Mouse (Mus musculus): ENCODE data around the gene Frs2. TPM values are rescaled to one million over a fixed set of nuclear protein-coding genes. Genes with fewer than 3 reads are reported as not detected.

The Frs2 gene
- polyA plus RNA-seq, 1 experiment from 2014 or later = 23.5 TPM

DNA sequence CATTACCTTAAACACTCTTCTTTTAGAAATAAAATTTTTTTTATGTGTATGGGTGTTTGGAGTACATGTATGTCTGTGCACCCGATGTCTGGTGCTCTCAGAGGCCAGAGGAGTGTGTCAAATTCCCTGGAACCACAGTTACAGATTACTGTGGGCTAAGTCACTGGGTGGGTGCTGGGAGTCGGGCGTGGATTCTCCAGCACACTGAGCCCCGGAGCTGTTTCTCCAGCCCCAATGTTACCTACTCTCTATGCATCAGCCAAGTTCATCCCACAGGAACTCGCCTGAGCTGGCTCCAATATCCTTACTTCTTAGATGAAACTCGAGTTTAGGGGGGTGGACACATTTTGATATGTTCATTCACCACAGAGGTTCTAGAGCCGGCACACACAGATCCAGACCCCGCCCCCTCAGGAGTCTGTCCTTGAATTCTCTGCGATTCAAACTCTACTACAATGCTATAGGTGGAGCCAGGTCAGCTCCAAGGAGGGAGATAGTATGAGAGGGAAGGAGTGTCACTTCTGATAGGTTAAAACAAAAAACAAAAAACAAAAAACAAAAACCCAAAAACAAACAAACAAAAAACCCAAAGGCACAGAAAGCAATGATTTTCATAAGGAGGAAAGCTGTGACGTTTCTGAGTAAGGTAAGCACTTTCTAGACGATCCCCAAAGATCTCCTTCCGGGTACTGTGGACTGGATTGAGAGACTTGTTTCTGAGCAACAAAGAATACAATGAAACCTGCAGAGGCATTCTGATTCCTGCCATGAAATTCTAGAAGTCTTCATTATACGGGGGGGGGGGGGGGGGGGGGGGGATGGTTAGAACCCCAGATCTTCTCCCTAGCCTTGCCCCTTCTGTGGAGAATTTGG, 25.5 kb upstream of the Frs2 start:
- no peak overlapping the region for H3K27ac ChIP-seq (ENCODE audit: low read depth, low read length)
- ATAC-seq (replicated peaks; ENCODE audit: low FRiP score) (peak; percentile 75), DNase-seq (ENCODE audit: low spot score) (no peak)
- no peaks in the 10 kb centered on the region for H3K27me3 ChIP-seq (replicated peaks; ENCODE audit: control insufficient read depth, insufficient read depth, low read length)
- H3K4me2 ChIP-seq = peak overlapping the region; percentile 50
- 44% methylated on average over 12 of the region's 13 CpGs for WGBS
- no peak overlapping the region for H3K9ac ChIP-seq (ENCODE audit: low read depth, low read length)
- no peaks in the 10 kb centered on the region for H3K9me3 ChIP-seq (ENCODE audit: control insufficient read depth, low read length)
- peaks cover 10% of the 10 kb centered on the region; the same call in 1 of the 2 replicates for H3K4me1 ChIP-seq (replicated peaks; ENCODE audit: control insufficient read depth, insufficient read depth, low read length)
- H3K36me3 ChIP-seq (ENCODE audit: control insufficient read depth, insufficient read depth, low read length) = no peaks in the 10 kb centered on the region
- H3K4me3 ChIP-seq (ENCODE audit: low read depth, low read length) = no peak overlapping the region

- H3K27ac ChIP-seq (ENCODE audit: low read depth, low read length) = no peak overlapping the region
- DNase-seq (ENCODE audit: low spot score) (no peak), ATAC-seq (replicated peaks; ENCODE audit: low FRiP score) (no peak)
- 93% methylated on average over 1 of the region's 1 CpGs for WGBS
- H3K4me3 ChIP-seq (ENCODE audit: low read depth, low read length) = no peak overlapping the region
- H3K9me3 ChIP-seq (ENCODE audit: control insufficient read depth, low read length) = no peaks in the 10 kb centered on the region
- H3K27me3 ChIP-seq (replicated peaks; ENCODE audit: control insufficient read depth, insufficient read depth, low read length) = no peaks in the 10 kb centered on the region
- peaks cover 10% of the 10 kb centered on the region; the same call in 1 of the 2 replicates for H3K4me1 ChIP-seq (replicated peaks; ENCODE audit: control insufficient read depth, insufficient read depth, low read length)
- H3K36me3 ChIP-seq (ENCODE audit: control insufficient read depth, insufficient read depth, low read length) = no peaks in the 10 kb centered on the region
- no peak overlapping the region for H3K4me2 ChIP-seq
- no peak overlapping the region for H3K9ac ChIP-seq (ENCODE audit: low read depth, low read length)
Measured at GRCm38 (mm10) chr10:117173111-117173510, 24.8 kb upstream of the Frs2 start.

DNA sequence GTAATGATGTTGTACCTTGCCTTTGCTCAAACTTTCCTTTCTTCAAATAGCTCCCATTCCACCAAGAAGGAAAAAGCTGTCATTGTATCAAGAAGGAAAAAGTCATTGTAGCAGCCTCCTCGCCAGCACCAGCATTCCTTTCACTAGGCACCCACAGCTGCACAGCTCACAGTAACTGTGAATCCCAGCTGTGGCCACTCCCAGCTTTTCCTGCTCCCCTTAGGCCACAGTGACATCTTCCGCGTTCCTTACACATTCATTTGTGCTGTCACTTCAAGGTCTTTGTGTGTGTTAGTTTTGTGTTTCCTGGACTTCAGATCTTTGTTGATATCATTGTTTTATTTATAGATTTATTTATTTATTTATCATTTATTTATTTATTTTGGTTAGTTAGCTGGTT, 23.7 kb upstream of the Frs2 start:
- DNase-seq (ENCODE audit: low spot score) (no peak), ATAC-seq (replicated peaks; ENCODE audit: low FRiP score) (no peak)
- WGBS = 43% methylated on average over 3 of the region's 3 CpGs
- Histone ChIP-seq H3K36me3 (ENCODE audit: control insufficient read depth, insufficient read depth, low read length) (no peaks in the 10 kb centered on the region), H3K9me3 (ENCODE audit: control insufficient read depth, low read length) (no peaks in the 10 kb centered on the region), H3K4me3 (ENCODE audit: low read depth, low read length) (no peak overlapping the region), H3K4me2 (no peak overlapping the region), H3K9ac (ENCODE audit: low read depth, low read length) (no peak overlapping the region), H3K4me1 (replicated peaks; ENCODE audit: control insufficient read depth, insufficient read depth, low read length) (peaks cover 14% of the 10 kb centered on the region; the same call in 1 of the 2 replicates), H3K27ac (ENCODE audit: low read depth, low read length) (no peak overlapping the region), H3K27me3 (replicated peaks; ENCODE audit: control insufficient read depth, insufficient read depth, low read length) (no peaks in the 10 kb centered on the region)

DNA sequence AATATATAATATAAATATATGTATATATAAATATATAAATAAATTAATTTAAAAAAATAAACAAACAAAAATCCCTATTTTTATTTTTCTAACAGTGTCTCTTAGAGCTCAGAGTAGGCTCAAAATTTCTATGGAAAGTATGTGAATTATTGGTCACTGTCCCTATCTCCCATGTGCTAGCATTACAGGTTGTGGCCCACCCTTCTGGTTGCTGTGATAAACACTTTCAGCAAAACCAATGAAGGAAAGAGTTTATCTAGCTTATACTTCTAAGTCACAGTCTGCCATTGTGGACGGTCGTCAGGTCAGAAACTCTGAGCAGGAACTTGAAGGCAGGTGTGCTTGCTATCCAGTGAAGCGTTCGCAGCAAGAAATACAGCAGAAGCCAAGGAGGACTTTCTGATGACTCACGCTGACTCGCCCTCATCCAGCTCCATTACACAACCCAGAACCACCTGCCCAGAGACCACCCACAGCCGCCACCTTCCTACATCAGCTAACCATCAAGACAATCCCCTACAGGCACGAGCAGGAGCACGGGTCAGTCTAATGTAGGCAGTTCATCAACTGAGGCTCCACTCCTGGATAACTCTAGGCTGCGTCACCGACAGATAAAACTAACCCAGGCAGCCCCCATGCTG, 18.6 kb upstream of the Frs2 start:
- H3K36me3 ChIP-seq (ENCODE audit: control insufficient read depth, insufficient read depth, low read length) = no peaks in the 10 kb centered on the region
- H3K9me3 ChIP-seq (ENCODE audit: control insufficient read depth, low read length) = no peaks in the 10 kb centered on the region
- WGBS = 79% methylated on average over 11 of the region's 11 CpGs
- peaks cover 4% of the 10 kb centered on the region; the same call in 1 of the 2 replicates for H3K4me1 ChIP-seq (replicated peaks; ENCODE audit: control insufficient read depth, insufficient read depth, low read length)
- no peak overlapping the region for H3K4me2 ChIP-seq
- H3K27me3 ChIP-seq (replicated peaks; ENCODE audit: control insufficient read depth, insufficient read depth, low read length) = no peaks in the 10 kb centered on the region
- no peak for DNase-seq (ENCODE audit: low spot score)
- no peak overlapping the region for H3K9ac ChIP-seq (ENCODE audit: low read depth, low read length)
- peak; percentile 87 for ATAC-seq (replicated peaks; ENCODE audit: low FRiP score)
- no peak overlapping the region for H3K4me3 ChIP-seq (ENCODE audit: low read depth, low read length)
- H3K27ac ChIP-seq (ENCODE audit: low read depth, low read length) = peak overlapping the region; percentile 8

DNA sequence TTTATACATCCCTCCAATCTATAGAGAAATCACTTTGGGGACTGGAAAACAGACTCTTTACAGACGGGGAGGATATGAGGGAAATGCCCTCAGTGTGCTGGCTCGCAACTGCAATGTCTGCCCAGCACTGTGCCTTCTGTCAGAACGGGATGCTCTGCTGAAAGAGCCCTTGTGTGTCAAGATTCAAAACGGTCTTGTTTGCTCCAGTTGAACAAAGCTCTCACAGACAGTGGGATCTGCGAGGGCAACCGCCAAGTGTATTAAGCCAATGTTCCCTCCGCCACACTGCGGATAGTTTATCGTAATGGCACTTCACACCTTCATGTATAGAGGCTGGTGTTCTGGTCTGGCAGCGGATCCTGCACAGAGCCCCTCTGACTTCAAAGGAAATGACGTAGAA, 14.3 kb upstream of the Frs2 start:
- Histone ChIP-seq H3K9ac (ENCODE audit: low read depth, low read length) (no peak overlapping the region), H3K4me2 (no peak overlapping the region), H3K27me3 (replicated peaks; ENCODE audit: control insufficient read depth, insufficient read depth, low read length) (no peaks in the 10 kb centered on the region), H3K4me1 (replicated peaks; ENCODE audit: control insufficient read depth, insufficient read depth, low read length) (peaks cover 4% of the 10 kb centered on the region; the same call in 1 of the 2 replicates), H3K9me3 (ENCODE audit: control insufficient read depth, low read length) (no peaks in the 10 kb centered on the region), H3K27ac (ENCODE audit: low read depth, low read length) (no peak overlapping the region), H3K36me3 (ENCODE audit: control insufficient read depth, insufficient read depth, low read length) (no peaks in the 10 kb centered on the region), H3K4me3 (ENCODE audit: low read depth, low read length) (no peak overlapping the region)
- 53% methylated on average over 11 of the region's 11 CpGs for WGBS
- ATAC-seq (replicated peaks; ENCODE audit: low FRiP score) (no peak), DNase-seq (ENCODE audit: low spot score) (no peak)

DNA sequence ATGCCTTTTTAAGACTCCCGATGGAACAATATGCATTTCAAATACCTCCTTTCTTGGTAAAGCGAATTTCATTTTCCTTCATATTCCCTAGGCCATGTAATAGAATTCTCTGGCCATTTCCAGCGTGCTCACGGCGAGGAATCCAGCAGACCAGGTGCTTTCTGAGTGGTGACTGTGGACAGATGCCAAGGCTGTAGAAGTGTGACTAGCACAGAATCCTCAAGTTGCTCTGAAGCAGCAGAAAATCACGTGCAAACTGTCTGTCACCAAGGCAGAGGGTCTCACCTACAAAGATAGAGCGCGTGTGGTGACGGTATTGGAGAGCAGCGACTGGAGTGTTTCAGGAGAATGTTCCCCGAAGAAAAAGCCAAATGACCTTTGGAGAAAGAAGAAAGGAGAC, 11.8 kb upstream of the Frs2 start:
- no peak overlapping the region for H3K9ac ChIP-seq (ENCODE audit: low read depth, low read length)
- ATAC-seq (replicated peaks; ENCODE audit: low FRiP score) (no peak), DNase-seq (ENCODE audit: low spot score) (no peak)
- no peaks in the 10 kb centered on the region for H3K9me3 ChIP-seq (ENCODE audit: control insufficient read depth, low read length)
- H3K27ac ChIP-seq (ENCODE audit: low read depth, low read length) = no peak overlapping the region
- 78% methylated on average over 11 of the region's 11 CpGs for WGBS
- H3K36me3 ChIP-seq (ENCODE audit: control insufficient read depth, insufficient read depth, low read length) = no peaks in the 10 kb centered on the region
- H3K4me1 ChIP-seq (replicated peaks; ENCODE audit: control insufficient read depth, insufficient read depth, low read length) = no peaks in the 10 kb centered on the region
- H3K27me3 ChIP-seq (replicated peaks; ENCODE audit: control insufficient read depth, insufficient read depth, low read length) = no peaks in the 10 kb centered on the region
- H3K4me2 ChIP-seq = no peak overlapping the region
- H3K4me3 ChIP-seq (ENCODE audit: low read depth, low read length) = no peak overlapping the region

DNA sequence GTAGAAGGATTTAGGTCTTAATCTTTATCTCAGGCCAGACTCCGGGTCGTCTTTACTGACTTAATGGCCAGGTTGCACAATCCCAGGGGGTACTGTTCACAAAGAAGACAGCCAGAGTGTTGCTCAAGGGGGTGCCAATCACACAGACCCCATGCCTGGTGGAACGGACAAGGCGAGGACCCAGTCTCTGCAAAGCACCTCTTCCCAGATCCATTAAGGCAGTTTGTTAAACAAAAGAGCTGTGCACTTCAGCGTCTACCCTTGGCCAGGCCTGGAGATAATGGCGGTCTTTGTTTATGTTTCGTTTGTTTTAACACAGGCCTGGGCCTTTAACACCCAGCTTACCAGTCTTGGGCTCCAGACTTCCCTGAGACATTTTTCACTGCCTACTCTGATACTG, 3.9 kb upstream of the Frs2 start:
- Histone ChIP-seq H3K4me1 (replicated peaks; ENCODE audit: control insufficient read depth, insufficient read depth, low read length) (peaks cover 13% of the 10 kb centered on the region; the same call in 1 of the 2 replicates), H3K27ac (ENCODE audit: low read depth, low read length) (no peak overlapping the region; the same call in 1 of the 2 replicates), H3K27me3 (replicated peaks; ENCODE audit: control insufficient read depth, insufficient read depth, low read length) (no peaks in the 10 kb centered on the region), H3K4me3 (ENCODE audit: low read depth, low read length) (no peak overlapping the region), H3K9ac (ENCODE audit: low read depth, low read length) (0 out of 2 replicates have a peak overlapping the region, but pooled peaks have one; percentile 3), H3K4me2 (no peak overlapping the region), H3K36me3 (ENCODE audit: control insufficient read depth, insufficient read depth, low read length) (no peaks in the 10 kb centered on the region), H3K9me3 (ENCODE audit: control insufficient read depth, low read length) (no peaks in the 10 kb centered on the region)
- ATAC-seq (replicated peaks; ENCODE audit: low FRiP score) (no peak), DNase-seq (ENCODE audit: low spot score) (peak; percentile 31)
- WGBS = 39% methylated on average over 7 of the region's 7 CpGs

GRCm38 (mm10) chr10:117151676-117152075, 3.3 kb upstream of the Frs2 start:
- peak overlapping the region; percentile 46; the same call in 1 of the 2 replicates for H3K4me2 ChIP-seq
- no peaks in the 10 kb centered on the region for H3K36me3 ChIP-seq (ENCODE audit: control insufficient read depth, insufficient read depth, low read length)
- no peaks in the 10 kb centered on the region for H3K27me3 ChIP-seq (replicated peaks; ENCODE audit: control insufficient read depth, insufficient read depth, low read length)
- peak overlapping the region; percentile 22; the same call in 1 of the 2 replicates for H3K27ac ChIP-seq (ENCODE audit: low read depth, low read length)
- no peak for ATAC-seq (replicated peaks; ENCODE audit: low FRiP score)
- WGBS = 57% methylated on average over 4 of the region's 4 CpGs
- DNase-seq (ENCODE audit: low spot score) = peak; percentile 28
- H3K4me1 ChIP-seq (replicated peaks; ENCODE audit: control insufficient read depth, insufficient read depth, low read length) = peaks cover 18% of the 10 kb centered on the region
- H3K9me3 ChIP-seq (ENCODE audit: control insufficient read depth, low read length) = no peaks in the 10 kb centered on the region
- H3K4me3 ChIP-seq (ENCODE audit: low read depth, low read length) = 0 out of 2 replicates have a peak overlapping the region, but pooled peaks have one; percentile 14
- H3K9ac ChIP-seq (ENCODE audit: low read depth, low read length) = no peak overlapping the region
